Mouse (Mus musculus) myocyte (in vitro differentiated cells): ENCODE data around the gene Gm11172. TPM values are rescaled to one million over a fixed set of nuclear protein-coding genes. Genes with fewer than 3 reads are reported as not detected.

Source experiments
- H3K27me3 ChIP-seq: one replicate; pipeline ENCODE4 v1.6.1; 2011; ENCODE audit not compliant: control insufficient read depth, insufficient read depth, insufficient read length
- H3K36me3 ChIP-seq: one replicate; pipeline ENCODE4 v1.6.1; 2011; ENCODE audit not compliant: control insufficient read depth, insufficient read depth
- H3K4me2 ChIP-seq: one replicate; pipeline ENCODE4 v1.6.1; 2011; ENCODE audit warnings: low read depth, control low read depth
- H3K4me3 ChIP-seq: one replicate; pipeline ENCODE4 v1.5.1; 2011; ENCODE audit warnings: mild to moderate bottlenecking, control low read depth, moderate library complexity
- H3K79me2 ChIP-seq: one replicate; pipeline ENCODE4 v1.6.1; 2011; ENCODE audit not compliant: control insufficient read depth, insufficient read depth
- H3ac ChIP-seq: one replicate; pipeline ENCODE4 v1.6.1; 2011; ENCODE audit not compliant: control insufficient read depth, insufficient read length
- CEBPB ChIP-seq: IDR thresholded peaks from 2 replicates; pipeline ENCODE4 v1.6.1; 2011; ENCODE audit warnings: mild to moderate bottlenecking, moderate library complexity; ENCODE audit not compliant: poor library complexity, insufficient read depth, severe bottlenecking
- E2F4 ChIP-seq: IDR thresholded peaks from one replicate; pipeline ENCODE4 v1.6.1; 2011; ENCODE audit warnings: mild to moderate bottlenecking, control low read depth, moderate library complexity; ENCODE audit not compliant: insufficient read depth
- MAX ChIP-seq: IDR thresholded peaks from one replicate; pipeline ENCODE4 v1.6.1; 2011; ENCODE audit warnings: low read depth, mild to moderate bottlenecking, control low read depth
- MYOD1 ChIP-seq, 3 experiments: IDR thresholded peaks; one replicate each; pipeline ENCODE4 v1.6.1; 2011; ENCODE audit warnings: control low read depth in 2 of 3, low read depth in 2 of 3, mild to moderate bottlenecking in 2 of 3, moderate library complexity in 1 of 3; ENCODE audit not compliant: insufficient read length in 2 of 3, control insufficient read depth in 1 of 3
- MYOG ChIP-seq, 3 experiments: IDR thresholded peaks; one replicate each; pipeline ENCODE4 v1.6.1; 2011; ENCODE audit warnings: control low read depth in 2 of 3, low read depth in 2 of 3, mild to moderate bottlenecking in 2 of 3; ENCODE audit not compliant: insufficient read length in 2 of 3, control insufficient read depth in 1 of 3, insufficient read depth in 1 of 3
- POLR2A ChIP-seq: IDR thresholded peaks from one replicate; pipeline ENCODE4 v1.6.1; 2011; ENCODE audit warnings: low read depth, mild to moderate bottlenecking, control low read depth, moderate library complexity; ENCODE audit not compliant: insufficient read length
- POLR2AphosphoS2 ChIP-seq: IDR thresholded peaks from one replicate; pipeline ENCODE4 v1.6.1; 2011; ENCODE audit warnings: low read depth, control low read depth; ENCODE audit not compliant: insufficient read length
- REST ChIP-seq: IDR thresholded peaks from one replicate; pipeline ENCODE4 v1.6.1; 2011; ENCODE audit warnings: mild to moderate bottlenecking, control low read depth, moderate library complexity; ENCODE audit not compliant: insufficient read depth, insufficient read length
- SRF ChIP-seq: IDR thresholded peaks from one replicate; pipeline ENCODE4 v1.6.1; 2011; ENCODE audit warnings: low read depth; ENCODE audit not compliant: control insufficient read depth, insufficient read length
- TCF12 ChIP-seq: IDR thresholded peaks from one replicate; pipeline ENCODE4 v1.6.1; 2011; ENCODE audit warnings: mild to moderate bottlenecking, control low read depth; ENCODE audit not compliant: poor library complexity, insufficient read depth, severe bottlenecking
- TCF3 ChIP-seq: IDR thresholded peaks from one replicate; pipeline ENCODE4 v1.6.1; 2011; ENCODE audit warnings: low read depth, control low read depth; ENCODE audit not compliant: insufficient read length
- USF1 ChIP-seq: IDR thresholded peaks from one replicate; pipeline ENCODE4 v1.6.1; 2011; ENCODE audit warnings: low read depth, mild to moderate bottlenecking, control low read depth, moderate library complexity
- polyA plus RNA-seq: library from polyadenylated mRNA; unstranded; fragments of >200 nt; fragmentation: generic; extraction: Trizol; gene quantifications from one replicate; pipeline ENCODE4 v1.2.1, GENCODE M21; 2012; ENCODE audit warnings: missing spikeins

Gene Gm11172
- polyA plus RNA-seq, 1 experiment: not detected

DNA sequence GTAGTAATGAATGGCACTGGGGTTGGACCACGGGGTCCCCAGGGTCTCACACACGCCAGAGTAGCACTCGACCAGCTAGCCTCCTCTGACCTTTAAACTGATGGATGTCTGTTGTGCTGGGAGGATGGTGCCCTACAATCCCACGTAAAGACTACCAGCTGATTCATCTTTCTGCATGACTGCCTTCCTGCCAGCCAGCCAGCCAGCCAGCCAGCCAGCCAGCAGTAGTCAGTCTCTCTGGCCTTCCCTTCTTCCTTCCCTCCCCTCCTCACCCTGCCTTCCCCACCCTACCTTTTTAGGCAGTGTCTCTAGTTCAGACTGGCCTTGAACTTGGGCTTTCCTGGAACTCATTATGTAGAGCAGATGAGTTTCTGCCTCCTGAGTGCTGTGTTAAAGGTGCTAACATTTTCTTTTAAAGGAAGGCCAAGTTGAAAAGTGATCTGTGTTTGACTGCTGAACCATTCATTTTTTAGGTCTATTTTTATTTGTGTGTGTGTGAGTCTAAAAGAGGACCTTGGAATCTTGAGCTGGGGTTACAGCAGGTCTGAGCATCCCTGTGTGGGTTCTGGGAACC is 29.7 kb downstream of the Gm11172 start:
- no peak for TF ChIP-seq USF1
- no peak for TF ChIP-seq SRF
- TF ChIP-seq TCF3: no peak
- TF ChIP-seq POLR2A: no peak

GRCm38 (mm10) chr16:10843486-10844318 is 31.0 kb downstream of the Gm11172 start:
- Histone ChIP-seq H3K27me3 (no peaks in the 10 kb centered on the region), H3ac (no peak overlapping the region), H3K36me3 (no peaks in the 10 kb centered on the region), H3K4me3 (no peak overlapping the region), H3K4me2 (peak overlapping the region; percentile 12), H3K79me2 (no peaks in the 10 kb centered on the region)
- TF ChIP-seq REST: no peak
- TF ChIP-seq CEBPB: no peak
- TF ChIP-seq E2F4: no peak
- no peak for TF ChIP-seq TCF3
- no peak for TF ChIP-seq USF1
- TF ChIP-seq POLR2AphosphoS2: no peak
- TF ChIP-seq MAX: no peak
- no peak for TF ChIP-seq MYOG (IDR thresholded peaks at IDR 0.05; ENCODE audit: control insufficient read depth in 1 of 3, insufficient read depth in 1 of 3, insufficient read length in 2 of 3, low read depth in 2 of 3)
- TF ChIP-seq POLR2A: no peak
- TF ChIP-seq TCF12: no peak
- no peak for TF ChIP-seq MYOD1 (IDR thresholded peaks at IDR 0.05; ENCODE audit: control insufficient read depth in 1 of 3, insufficient read length in 2 of 3, low read depth in 2 of 3)
- no peak for TF ChIP-seq SRF

More for the DNA sequence above, 29.7 kb downstream of the Gm11172 start:
- no peak overlapping the region for H3ac ChIP-seq
- no peaks in the 10 kb centered on the region for H3K27me3 ChIP-seq
- H3K4me2 ChIP-seq: no peak overlapping the region
- no peaks in the 10 kb centered on the region for H3K79me2 ChIP-seq
- H3K36me3 ChIP-seq: no peaks in the 10 kb centered on the region
- H3K4me3 ChIP-seq: no peak overlapping the region

DNA sequence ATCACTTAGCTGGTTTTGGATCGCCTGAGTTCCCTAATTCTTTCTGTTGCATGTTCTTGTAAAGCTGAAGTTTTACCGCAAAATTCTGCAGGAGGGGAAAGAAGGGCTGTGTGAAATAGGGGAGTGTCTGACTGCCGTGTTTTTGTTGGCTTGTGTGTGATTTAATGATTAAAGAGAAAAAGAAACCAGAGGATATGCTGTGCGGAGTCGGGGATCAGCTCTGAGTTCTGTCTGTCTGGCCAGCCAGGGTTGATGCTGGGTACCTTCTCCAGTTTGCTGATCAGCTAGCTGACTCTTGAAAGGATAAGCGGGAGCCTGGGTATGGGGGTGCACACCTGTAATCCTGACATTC is 31.6 kb downstream of the Gm11172 start:
- H3K36me3 ChIP-seq: no peaks in the 10 kb centered on the region
- peak overlapping the region; percentile 12 for H3K4me2 ChIP-seq
- H3ac ChIP-seq: no peak overlapping the region
- TF ChIP-seq TCF3 (no peak), MYOG (IDR thresholded peaks at IDR 0.05; ENCODE audit: control insufficient read depth in 1 of 3, insufficient read depth in 1 of 3, insufficient read length in 2 of 3, low read depth in 2 of 3) (no peak), SRF (no peak), CEBPB (no peak), TCF12 (no peak), POLR2AphosphoS2 (no peak), REST (no peak), E2F4 (no peak), USF1 (no peak), POLR2A (no peak), MAX (no peak), MYOD1 (IDR thresholded peaks at IDR 0.05; ENCODE audit: control insufficient read depth in 1 of 3, insufficient read length in 2 of 3, low read depth in 2 of 3) (no peak)
- H3K4me3 ChIP-seq: no peak overlapping the region
- no peaks in the 10 kb centered on the region for H3K79me2 ChIP-seq
- no peaks in the 10 kb centered on the region for H3K27me3 ChIP-seq

GRCm38 (mm10) chr16:10845952-10846351 is 33.2 kb downstream of the Gm11172 start:
- Histone ChIP-seq H3K4me2 (no peak overlapping the region), H3K27me3 (no peaks in the 10 kb centered on the region), H3K4me3 (no peak overlapping the region), H3K36me3 (no peaks in the 10 kb centered on the region), H3ac (no peak overlapping the region), H3K79me2 (no peaks in the 10 kb centered on the region)
- TF ChIP-seq USF1 (no peak), REST (no peak), POLR2AphosphoS2 (no peak), E2F4 (no peak), MAX (no peak)

GRCm38 (mm10) chr16:10846503-10846902 is 33.8 kb downstream of the Gm11172 start:
- no peak overlapping the region for H3K4me2 ChIP-seq
- no peaks in the 10 kb centered on the region for H3K36me3 ChIP-seq
- TF ChIP-seq MYOG (IDR thresholded peaks at IDR 0.05; ENCODE audit: control insufficient read depth in 1 of 3, insufficient read depth in 1 of 3, insufficient read length in 2 of 3, low read depth in 2 of 3) (no peak), USF1 (no peak), REST (no peak), MYOD1 (IDR thresholded peaks at IDR 0.05; ENCODE audit: control insufficient read depth in 1 of 3, insufficient read length in 2 of 3, low read depth in 2 of 3) (no peak), POLR2A (no peak), TCF12 (no peak), TCF3 (no peak), POLR2AphosphoS2 (no peak), SRF (no peak), CEBPB (no peak), MAX (no peak), E2F4 (no peak)
- no peak overlapping the region for H3K4me3 ChIP-seq
- no peaks in the 10 kb centered on the region for H3K27me3 ChIP-seq
- H3K79me2 ChIP-seq: no peaks in the 10 kb centered on the region
- H3ac ChIP-seq: no peak overlapping the region
